Mouse (Mus musculus): Measurements from ENCODE around the gene Cybc1.

The Cybc1 gene

GRCm38 (mm10) chr11:121229018-121229439 lies at the start of gene Cybc1:
Cybc1 (minus strand) TSS chr11:121229322.
- peak; percentile 77 to 81 for DNase-seq

- no peak for DNase-seq
Measured at GRCm38 (mm10) chr11:121278011-121278410, 48.9 kb upstream of the Cybc1 start.

GRCm38 (mm10) chr11:121277516-121277915 lies 48.4 kb upstream of the Cybc1 start:
- DNase-seq: no peak

- no peak for DNase-seq
Measured at GRCm38 (mm10) chr11:121261074-121261473, 32.0 kb upstream of the Cybc1 start.

- DNase-seq: peak; percentile 51 to 56
Measured at GRCm38 (mm10) chr11:121260211-121260906, 31.2 kb upstream of the Cybc1 start.

- DNase-seq: peak; percentile 98
Measured at GRCm38 (mm10) chr11:121259160-121260100, 30.3 kb upstream of the Cybc1 start, which contains the start of gene Foxk2. Foxk2 (plus strand) TSS chr11:121259990.

GRCm38 (mm10) chr11:121250196-121250595 lies 21.1 kb upstream of the Cybc1 start:
- DNase-seq: peak; percentile 49 to 53

GRCm38 (mm10) chr11:121239669-121240068 lies 10.5 kb upstream of the Cybc1 start:
- DNase-seq: no peak

GRCm38 (mm10) chr11:121237345-121238128 lies 8.4 kb upstream of the Cybc1 start:
- no peak for DNase-seq

GRCm38 (mm10) chr11:121236564-121237344 lies 7.6 kb upstream of the Cybc1 start, which contains the start of gene Narf:
Narf (plus strand) TSS chr11:121237253.
- peak; percentile 98 for DNase-seq

GRCm38 (mm10) chr11:121235475-121236238 lies 6.5 kb upstream of the Cybc1 start:
- DNase-seq: peak; percentile 44 to 65

- no peak for DNase-seq
Measured at GRCm38 (mm10) chr11:121232706-121233105, 3.6 kb upstream of the Cybc1 start.

GRCm38 (mm10) chr11:121231628-121232291 lies 2.6 kb upstream of the Cybc1 start:
- DNase-seq: no peak

GRCm38 (mm10) chr11:121231191-121231590 lies 2.1 kb upstream of the Cybc1 start:
- DNase-seq: no peak

- no peak for DNase-seq
Measured at GRCm38 (mm10) chr11:121228129-121229017, 749 bp downstream of the Cybc1 start.

- peak; percentile 72 to 85 for DNase-seq
Measured at GRCm38 (mm10) chr11:121221321-121222010, 7.7 kb downstream of the Cybc1 start.

- no peak for DNase-seq
Measured at GRCm38 (mm10) chr11:121220771-121221170, 8.4 kb downstream of the Cybc1 start.

GRCm38 (mm10) chr11:121219776-121220175 lies 9.3 kb downstream of the Cybc1 start:
- DNase-seq: no peak

- DNase-seq: no peak
Measured at GRCm38 (mm10) chr11:121216831-121217230, 12.3 kb downstream of the Cybc1 start.
